Mouse (Mus musculus) cortical plate, adult 2 months (tissue): ENCODE data around the gene Dcst1.

Experiments
- CTCF ChIP-seq: fragments of 200-500 bp; IDR thresholded peaks from 2 replicates; pipeline ENCODE4 v1.5.1; 2011; ENCODE audit warnings: mild to moderate bottlenecking, control low read depth, low read length; ENCODE audit not compliant: insufficient read depth; ENCODE audit errors: extremely low read depth
- POLR2A ChIP-seq: fragments of 200-500 bp; IDR thresholded peaks from 2 replicates; pipeline ENCODE4 v1.6.1; 2011; ENCODE audit warnings: mild to moderate bottlenecking, low read length, control low read depth; ENCODE audit not compliant: insufficient read depth; ENCODE audit errors: extremely low read depth

DNA sequence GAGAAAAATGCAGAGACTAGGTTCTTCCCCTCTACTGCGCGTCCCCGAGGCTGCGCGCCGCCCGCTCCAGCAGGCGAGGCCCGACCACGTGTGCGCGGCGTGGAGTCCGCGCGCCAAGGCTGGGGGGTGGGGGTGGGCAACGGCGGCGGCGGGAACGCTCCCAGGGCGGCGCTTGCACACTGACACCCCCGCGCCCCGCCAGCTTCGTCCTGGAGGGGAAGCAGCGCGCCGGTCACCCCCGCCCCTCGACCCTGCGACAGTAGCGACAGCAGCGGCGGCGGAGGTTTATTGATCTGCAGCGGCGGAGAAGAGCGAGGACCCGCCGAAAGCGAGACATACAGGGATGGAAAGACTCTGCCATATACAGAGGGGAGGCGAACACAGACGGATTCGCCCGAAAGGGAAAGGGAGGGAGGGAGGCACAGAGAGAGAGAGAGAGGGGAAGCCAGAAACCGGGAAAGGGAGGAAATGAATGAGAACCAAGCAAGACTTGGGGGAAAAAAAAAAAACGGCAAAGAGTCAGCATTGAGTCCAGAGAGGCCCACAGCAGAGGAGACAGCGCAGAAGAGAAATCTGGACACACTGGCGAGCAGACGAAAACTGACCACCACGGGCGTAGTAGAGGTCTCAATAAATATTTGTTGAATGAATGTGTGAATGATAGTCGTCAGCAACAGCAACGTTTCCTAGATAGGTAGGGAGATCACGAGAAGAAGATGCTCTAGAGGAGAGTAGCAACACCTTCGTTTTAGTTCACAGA is 45.3 kb downstream of the Dcst1 start:
- TF ChIP-seq CTCF (no peak), POLR2A (no peak)
